Mouse (Mus musculus): Measurements from ENCODE around the gene Prkca.

DNA sequence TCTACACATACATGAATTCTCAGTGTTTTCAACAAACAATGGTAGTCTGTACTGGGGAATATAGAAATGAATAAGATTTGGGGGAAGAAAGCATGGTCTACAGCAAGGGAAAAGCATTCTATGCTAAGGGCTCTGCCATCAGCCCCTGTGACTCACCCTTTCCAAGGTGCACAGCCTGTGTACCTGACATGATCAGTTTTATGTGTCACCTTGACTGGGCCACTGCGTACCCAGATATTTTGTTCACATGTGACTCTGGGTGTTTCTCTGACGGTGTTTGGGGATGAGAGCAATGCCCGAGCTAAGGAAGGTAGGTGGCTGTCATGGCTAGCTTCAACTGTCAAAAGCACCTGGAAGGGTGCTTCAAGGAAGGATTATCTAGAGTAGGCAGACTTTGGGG, 165.5 kb downstream of the Prkca start:
- TF ChIP-seq CTCF (IDR thresholded peaks at IDR 0.05; ENCODE audit: borderline replicate concordance, insufficient read depth, low read length): no peak
- TF ChIP-seq POLR2A (IDR thresholded peaks at IDR 0.05; ENCODE audit: low read depth, low read length): no peak
